Mouse (Mus musculus): ENCODE measurements around the gene Med22. TPM values are rescaled to one million over a fixed set of nuclear protein-coding genes. Genes with fewer than 3 reads are reported as not detected.

The Med22 gene
- 9.9 and 16.6 TPM in 2 replicates for polyA plus RNA-seq (2012; rRNA removed)

DNA sequence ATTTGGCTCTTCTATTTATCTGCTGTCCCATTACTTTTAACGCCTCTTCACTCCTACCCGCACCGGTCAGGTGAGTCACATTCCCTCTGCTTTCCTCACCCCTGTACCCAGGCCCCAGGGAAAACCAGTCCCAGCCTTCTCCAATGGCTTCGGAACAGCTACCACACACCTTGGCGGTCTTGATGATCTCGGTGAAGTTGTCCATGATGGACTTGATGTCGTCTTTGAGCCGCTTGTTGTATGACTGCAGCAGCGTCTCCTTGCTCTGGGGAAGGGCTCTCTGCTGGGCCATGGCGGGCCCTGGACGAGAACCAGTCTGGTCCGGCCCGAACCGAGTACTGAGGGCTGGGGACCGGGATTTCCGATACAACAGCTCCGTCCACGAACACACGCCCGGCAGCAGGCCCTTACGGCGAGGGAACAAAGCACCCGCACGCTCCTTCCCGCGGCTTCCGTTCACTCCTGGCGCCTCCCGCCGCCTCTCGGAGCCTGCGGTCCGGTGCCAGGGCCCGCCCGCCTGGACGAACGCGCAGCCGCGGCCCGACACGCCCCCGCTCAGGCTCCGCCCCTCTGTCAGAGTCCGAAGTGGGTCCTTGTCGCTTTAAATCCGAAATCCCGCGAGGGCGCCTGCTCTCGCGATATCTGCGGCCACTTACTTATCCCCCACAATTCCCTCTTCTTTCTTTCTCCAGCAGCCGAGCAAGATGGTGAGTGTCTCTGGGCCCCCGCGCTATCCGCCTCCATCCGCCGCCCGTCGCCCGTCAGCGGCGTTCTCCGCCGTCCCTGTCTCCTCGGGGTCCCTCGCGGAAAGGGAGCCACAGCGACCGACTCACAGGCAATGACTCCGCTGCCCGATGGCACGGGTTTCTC is at the start of gene Med22, which contains the start of gene Rpl7a:
Med22 (minus strand) TSS at position 554 of the 870 bp plus-strand sequence.
Rpl7a (plus strand) TSS at position 641 of the 870 bp plus-strand sequence.
- TF ChIP-seq CTCF (IDR thresholded peaks at IDR 0.05; ENCODE audit: extremely low read depth, insufficient read length, insufficient replicate concordance, low read depth, low read length) (no peak), POLR2A (IDR thresholded peaks at IDR 0.05; ENCODE audit: low read depth, low read length) (peak; percentile 88)
- Histone ChIP-seq H3K4me1 (ENCODE audit: control insufficient read depth, insufficient read depth, insufficient read length, low read length) (peaks cover 12% of the 10 kb centered on the region), H3K36me3 (ENCODE audit: control insufficient read depth, insufficient read depth, low read length) (peaks cover 29% of the 10 kb centered on the region), H3K27ac (ENCODE audit: insufficient read depth, low read depth, low read length) (peak within 1 kb of the TSS; percentile 73), H3K4me3 (ENCODE audit: low read depth, low read length) (peak within 1 kb of the TSS; percentile 82), H3K27me3 (ENCODE audit: control insufficient read depth, insufficient read depth, low read length) (no peaks in the 10 kb centered on the region)
- under 1% methylated on average over 74 of the region's 74 CpGs for WGBS

DNA sequence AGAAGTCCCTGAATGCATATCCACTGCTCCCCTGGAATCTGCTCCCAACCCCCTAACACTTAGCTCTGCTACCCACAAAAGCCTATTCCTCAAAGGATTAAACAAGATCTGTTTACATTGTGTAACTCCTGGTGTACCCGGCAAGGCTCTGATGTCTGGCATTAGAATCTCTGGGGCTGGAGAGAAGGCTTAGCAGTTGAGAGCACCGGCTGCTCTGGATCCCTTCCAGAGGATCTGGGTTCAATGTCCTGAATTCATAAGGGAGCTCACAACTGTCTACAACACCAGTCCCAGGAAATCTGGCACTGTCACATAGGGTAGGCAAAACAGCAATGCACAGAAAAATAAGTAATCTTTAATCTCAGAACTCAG is 47.0 kb upstream of the Med22 start:
- H3K36me3 ChIP-seq (ENCODE audit: control insufficient read depth, insufficient read depth, low read length), result peaks cover 76% of the 10 kb centered on the region
- H3K27ac ChIP-seq (ENCODE audit: insufficient read depth, low read depth, low read length), result peak overlapping the region; percentile 95
- no peaks in the 10 kb centered on the region for H3K27me3 ChIP-seq (ENCODE audit: control insufficient read depth, insufficient read depth, low read length)
- H3K4me1 ChIP-seq (ENCODE audit: control insufficient read depth, insufficient read depth, insufficient read length, low read length), result peaks cover 15% of the 10 kb centered on the region; the same call in 1 of the 2 replicates
- WGBS, result 14% methylated on average over 2 of the region's 2 CpGs
- TF ChIP-seq CTCF (IDR thresholded peaks at IDR 0.05; ENCODE audit: extremely low read depth, insufficient read length, insufficient replicate concordance, low read depth, low read length), result no peak
- no peak for TF ChIP-seq POLR2A (IDR thresholded peaks at IDR 0.05; ENCODE audit: low read depth, low read length)
- H3K4me3 ChIP-seq (ENCODE audit: low read depth, low read length), result no peak overlapping the region

DNA sequence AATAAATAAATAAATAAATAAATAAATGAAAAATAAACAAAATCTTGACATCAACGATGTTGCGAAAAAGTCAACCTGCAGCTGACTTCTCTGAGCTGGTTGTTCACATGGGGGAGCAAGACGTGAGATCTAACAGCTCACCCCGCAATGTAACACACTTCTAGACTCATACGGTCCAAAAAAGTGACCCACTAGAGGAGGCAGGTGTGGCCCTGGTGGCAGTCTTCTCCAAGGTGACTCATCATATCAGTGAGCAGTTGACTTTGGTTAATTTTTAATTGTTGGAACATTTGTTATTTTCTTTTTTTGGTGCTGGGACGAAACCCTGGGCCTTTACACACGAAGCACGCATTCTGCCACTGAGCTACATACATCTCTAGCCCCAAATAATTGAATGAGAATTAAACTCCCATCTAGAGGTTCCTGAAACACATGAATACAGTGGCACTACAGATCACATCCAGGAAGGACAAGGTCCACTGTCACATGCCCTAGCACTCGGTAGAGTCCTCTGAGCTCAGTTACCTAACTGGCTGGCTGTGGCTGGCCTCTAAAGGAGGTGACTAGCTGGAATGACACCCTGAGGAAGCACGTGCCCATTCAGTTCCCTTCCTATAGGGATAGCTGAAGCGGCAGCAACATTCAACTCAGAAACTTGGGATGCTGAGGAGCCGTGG is 46.5 kb upstream of the Med22 start:
- 41% methylated on average over 12 of the region's 12 CpGs for WGBS
- peaks cover 75% of the 10 kb centered on the region for H3K36me3 ChIP-seq (ENCODE audit: control insufficient read depth, insufficient read depth, low read length)
- peaks cover 15% of the 10 kb centered on the region; the same call in 1 of the 2 replicates for H3K4me1 ChIP-seq (ENCODE audit: control insufficient read depth, insufficient read depth, insufficient read length, low read length)
- no peaks in the 10 kb centered on the region for H3K27me3 ChIP-seq (ENCODE audit: control insufficient read depth, insufficient read depth, low read length)
- peak overlapping the region; percentile 95 for H3K27ac ChIP-seq (ENCODE audit: insufficient read depth, low read depth, low read length)
- peak; percentile 1; the same call in 1 of the 2 replicates for TF ChIP-seq CTCF (IDR thresholded peaks at IDR 0.05; ENCODE audit: extremely low read depth, insufficient read length, insufficient replicate concordance, low read depth, low read length)
- no peak for TF ChIP-seq POLR2A (IDR thresholded peaks at IDR 0.05; ENCODE audit: low read depth, low read length)
- no peak overlapping the region for H3K4me3 ChIP-seq (ENCODE audit: low read depth, low read length)

DNA sequence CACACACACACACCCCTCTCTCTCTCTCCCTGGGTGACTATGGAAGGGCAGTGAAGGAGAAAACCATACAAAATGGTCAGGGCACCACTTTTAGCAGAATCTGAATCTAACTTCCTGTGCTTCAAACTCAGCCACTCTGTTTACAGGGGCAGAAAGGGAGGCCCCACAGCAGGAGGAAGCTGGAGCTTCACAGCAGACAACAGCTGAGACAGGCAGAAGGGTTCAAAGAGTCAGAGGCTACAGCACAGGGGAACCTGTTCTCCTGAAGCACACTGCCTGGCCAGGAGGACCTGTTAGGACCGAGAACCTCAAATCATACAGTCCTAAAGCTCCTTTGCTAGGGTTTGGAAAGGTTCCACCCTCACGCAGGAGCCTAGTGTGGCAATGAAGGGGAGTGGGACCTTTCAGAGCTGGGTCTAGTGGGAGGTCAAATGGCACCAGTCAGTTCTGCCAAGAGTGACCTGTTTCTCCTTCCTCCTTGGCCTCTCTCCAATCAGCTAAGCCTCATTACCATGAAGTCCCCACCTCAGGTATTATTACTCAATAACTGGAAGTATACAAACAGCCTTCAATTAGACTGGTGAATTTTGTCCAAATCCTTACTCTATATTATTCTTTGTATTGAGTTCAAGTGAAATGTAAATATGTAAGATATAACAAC is 44.4 kb upstream of the Med22 start:
- Histone ChIP-seq H3K4me1 (ENCODE audit: control insufficient read depth, insufficient read depth, insufficient read length, low read length) (peaks cover 15% of the 10 kb centered on the region; the same call in 1 of the 2 replicates), H3K36me3 (ENCODE audit: control insufficient read depth, insufficient read depth, low read length) (peaks cover 74% of the 10 kb centered on the region), H3K27ac (ENCODE audit: insufficient read depth, low read depth, low read length) (no peak overlapping the region), H3K27me3 (ENCODE audit: control insufficient read depth, insufficient read depth, low read length) (no peaks in the 10 kb centered on the region), H3K4me3 (ENCODE audit: low read depth, low read length) (no peak overlapping the region)
- TF ChIP-seq CTCF (IDR thresholded peaks at IDR 0.05; ENCODE audit: extremely low read depth, insufficient read length, insufficient replicate concordance, low read depth, low read length) (no peak), POLR2A (IDR thresholded peaks at IDR 0.05; ENCODE audit: low read depth, low read length) (no peak)
- 68% methylated on average over 2 of the region's 2 CpGs for WGBS

DNA sequence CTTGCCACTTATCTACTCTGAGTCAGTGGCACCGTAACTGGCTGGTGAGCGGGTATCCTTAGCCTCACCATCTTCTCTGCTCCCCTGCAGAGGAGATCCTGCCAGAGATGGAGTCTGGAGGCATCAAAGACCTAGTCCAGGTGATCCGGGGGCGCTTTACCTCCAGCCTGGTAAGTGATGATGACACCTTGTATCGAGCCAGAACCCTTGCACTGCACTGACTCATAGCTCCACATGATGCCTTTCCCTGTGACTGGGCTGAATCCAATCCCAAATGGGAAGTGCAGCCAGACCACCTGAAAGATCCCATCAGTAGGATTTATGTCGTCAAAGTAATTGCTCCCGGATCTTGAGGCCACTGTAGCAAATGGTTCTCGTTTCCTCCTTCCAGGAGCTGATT is 42.4 kb upstream of the Med22 start:
- no peak for TF ChIP-seq POLR2A (IDR thresholded peaks at IDR 0.05; ENCODE audit: low read depth, low read length)
- TF ChIP-seq CTCF (IDR thresholded peaks at IDR 0.05; ENCODE audit: extremely low read depth, insufficient read length, insufficient replicate concordance, low read depth, low read length), result no peak
- Histone ChIP-seq H3K36me3 (ENCODE audit: control insufficient read depth, insufficient read depth, low read length) (peaks cover 66% of the 10 kb centered on the region), H3K4me3 (ENCODE audit: low read depth, low read length) (no peak overlapping the region), H3K4me1 (ENCODE audit: control insufficient read depth, insufficient read depth, insufficient read length, low read length) (peaks cover 12% of the 10 kb centered on the region; the same call in 1 of the 2 replicates), H3K27ac (ENCODE audit: insufficient read depth, low read depth, low read length) (no peak overlapping the region), H3K27me3 (ENCODE audit: control insufficient read depth, insufficient read depth, low read length) (no peaks in the 10 kb centered on the region)
- WGBS, result 89% methylated on average over 8 of the region's 8 CpGs

DNA sequence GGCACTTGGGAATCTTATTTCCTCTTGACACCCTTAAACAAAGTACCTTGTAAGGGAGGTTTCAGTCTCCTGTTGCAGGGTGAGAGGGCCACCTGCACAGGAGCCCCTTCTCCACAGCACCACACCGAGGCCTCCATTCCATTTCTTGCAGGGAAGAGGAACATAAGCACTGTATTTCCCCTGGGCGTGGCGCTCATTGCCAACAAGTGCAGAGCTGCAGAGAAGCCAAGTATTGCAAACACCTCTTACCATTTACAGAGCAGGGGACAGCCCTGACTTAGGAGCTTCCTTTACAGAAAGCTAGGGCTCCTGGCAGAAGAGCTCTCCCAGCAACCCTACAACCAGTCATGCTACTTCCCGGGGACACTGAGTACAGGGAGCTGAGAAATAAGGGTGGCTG is 41.7 kb upstream of the Med22 start:
- H3K4me1 ChIP-seq (ENCODE audit: control insufficient read depth, insufficient read depth, insufficient read length, low read length), result peaks cover 9% of the 10 kb centered on the region; the same call in 1 of the 2 replicates
- WGBS, result 76% methylated on average over 4 of the region's 4 CpGs
- no peak overlapping the region for H3K4me3 ChIP-seq (ENCODE audit: low read depth, low read length)
- peaks cover 62% of the 10 kb centered on the region for H3K36me3 ChIP-seq (ENCODE audit: control insufficient read depth, insufficient read depth, low read length)
- H3K27me3 ChIP-seq (ENCODE audit: control insufficient read depth, insufficient read depth, low read length), result no peaks in the 10 kb centered on the region
- no peak overlapping the region for H3K27ac ChIP-seq (ENCODE audit: insufficient read depth, low read depth, low read length)
- no peak for TF ChIP-seq CTCF (IDR thresholded peaks at IDR 0.05; ENCODE audit: extremely low read depth, insufficient read length, insufficient replicate concordance, low read depth, low read length)
- TF ChIP-seq POLR2A (IDR thresholded peaks at IDR 0.05; ENCODE audit: low read depth, low read length), result no peak

All from small intestine, adult 2 months (tissue).